Mouse (Mus musculus) liver, postnatal 0 days (tissue): ENCODE data around the gene Rpl9-ps6.

ENCODE experiments used
- CTCF ChIP-seq: sonication (generic); IDR thresholded peaks from 2 replicates; pipeline ENCODE4 v1.5.1; 2016; ENCODE audit warnings: antibody characterized with exemption, low read depth
- EP300 ChIP-seq: IDR thresholded peaks from 2 replicates; pipeline ENCODE4 v1.6.1; 2016; ENCODE audit warnings: antibody characterized with exemption, low read depth, mild to moderate bottlenecking

- TF ChIP-seq CTCF (no peak), EP300 (no peak)
Observed at GRCm38 (mm10) chr19:32489166-32489895, 23.0 kb upstream of the Rpl9-ps6 start.
